Mouse (Mus musculus): Measurements from ENCODE around the gene Map2. TPM values are rescaled to one million over a fixed set of nuclear protein-coding genes. Genes with fewer than 3 reads are reported as not detected.

Map2 gene
- total and polyA plus RNA-seq, 3 experiments, result not detected

GRCm38 (mm10) chr1:66266231-66266924, 91.3 kb downstream of the Map2 start:
- no peak overlapping the region for H3K27ac ChIP-seq (ENCODE audit: control insufficient read depth, low read depth, low read length)
- TF ChIP-seq USF2 (IDR thresholded peaks at IDR 0.05; ENCODE audit: borderline replicate concordance in 1 of 2, insufficient read depth in 1 of 2, low read depth in 1 of 2, low read length in 2 of 2), result no peak
- no peak for TF ChIP-seq ZC3H11A (IDR thresholded peaks at IDR 0.05; ENCODE audit: low read depth, low read length)
- TF ChIP-seq SMC3 (IDR thresholded peaks at IDR 0.05; ENCODE audit: low read depth, low read length), result no peak
- no peak for TF ChIP-seq USF1 (IDR thresholded peaks at IDR 0.05; ENCODE audit: low read depth, low read length)
- TF ChIP-seq KAT2A (conservative IDR thresholded peaks at IDR 0.05; ENCODE audit: low read depth, low read length), result no peak
- no peak for TF ChIP-seq CHD2 (IDR thresholded peaks at IDR 0.05; ENCODE audit: low read length)
- no peak for TF ChIP-seq MAFK (IDR thresholded peaks at IDR 0.05; ENCODE audit: borderline replicate concordance, low read depth, low read length)
- no peak for TF ChIP-seq MAZ (IDR thresholded peaks at IDR 0.05; ENCODE audit: low read depth, low read length)
- TF ChIP-seq MYB (IDR thresholded peaks at IDR 0.05; ENCODE audit: low read depth, low read length), result no peak
- no peak for TF ChIP-seq MAX (IDR thresholded peaks at IDR 0.05; ENCODE audit: low read length)
- no peak for TF ChIP-seq NRF1 (IDR thresholded peaks at IDR 0.05; ENCODE audit: insufficient read depth, low read depth, low read length, poor library complexity, severe bottlenecking)
- no peak for TF ChIP-seq EP300 (IDR thresholded peaks at IDR 0.05; ENCODE audit: low read depth in 1 of 2, low read length in 2 of 2)
- TF ChIP-seq POLR2AphosphoS2 (IDR thresholded peaks at IDR 0.05; ENCODE audit: low read length), result no peak
- no peak for TF ChIP-seq TAL1 (IDR thresholded peaks at IDR 0.05; ENCODE audit: low read length)
- DNase-seq (ENCODE audit: low read depth, low spot score), result no peak
- H3K79me2 ChIP-seq (ENCODE audit: control insufficient read depth, insufficient read depth, low read length, poor library complexity), result no peaks in the 10 kb centered on the region
- H3K36me3 ChIP-seq (ENCODE audit: control insufficient read depth in 1 of 2, insufficient read depth in 2 of 2, low read length in 2 of 2), result no peaks in the 10 kb centered on the region
- no peak overlapping the region for H3K9ac ChIP-seq (ENCODE audit: control insufficient read depth, low read depth, low read length, poor library complexity, severe bottlenecking)
- no peaks in the 10 kb centered on the region for H3K9me3 ChIP-seq (replicated peaks; ENCODE audit: insufficient read depth, low read length)
- no peaks in the 10 kb centered on the region for H3K4me1 ChIP-seq (ENCODE audit: control insufficient read depth in 1 of 2, insufficient read depth in 2 of 2, low read length in 2 of 2)
- H3K4me3 ChIP-seq (ENCODE audit: control insufficient read depth in 1 of 2, insufficient read depth in 1 of 2, low read depth in 2 of 2, low read length in 2 of 2), result no peak overlapping the region
- no peaks in the 10 kb centered on the region for H3K27me3 ChIP-seq (ENCODE audit: control insufficient read depth in 1 of 2, insufficient read depth in 2 of 2, low read length in 2 of 2)

- TF ChIP-seq ETS1 (IDR thresholded peaks at IDR 0.05; ENCODE audit: low read depth, low read length) (no peak), RAD21 (IDR thresholded peaks at IDR 0.05; ENCODE audit: low read depth, low read length) (no peak), MAZ (IDR thresholded peaks at IDR 0.05; ENCODE audit: low read depth, low read length) (no peak), KAT2A (conservative IDR thresholded peaks at IDR 0.05; ENCODE audit: low read depth, low read length) (no peak), TAL1 (IDR thresholded peaks at IDR 0.05; ENCODE audit: low read length) (no peak), MYB (IDR thresholded peaks at IDR 0.05; ENCODE audit: low read depth, low read length) (no peak), ZC3H11A (IDR thresholded peaks at IDR 0.05; ENCODE audit: low read depth, low read length) (no peak), JUND (IDR thresholded peaks at IDR 0.05; ENCODE audit: low read depth, low read length) (no peak), GATA1 (IDR thresholded peaks at IDR 0.05; ENCODE audit: low read depth, low read length) (no peak), UBTF (IDR thresholded peaks at IDR 0.05; ENCODE audit: borderline replicate concordance, insufficient read depth, low read depth, low read length) (no peak), POLR2AphosphoS5 (IDR thresholded peaks at IDR 0.05; ENCODE audit: borderline replicate concordance, low read depth, low read length) (no peak), USF1 (IDR thresholded peaks at IDR 0.05; ENCODE audit: low read depth, low read length) (no peak), ZNF384 (IDR thresholded peaks at IDR 0.05; ENCODE audit: low read depth, low read length) (no peak), POLR2AphosphoS2 (IDR thresholded peaks at IDR 0.05; ENCODE audit: low read length) (no peak), GABPA (IDR thresholded peaks at IDR 0.05; ENCODE audit: low read depth, low read length) (no peak)
Observed at GRCm38 (mm10) chr1:66277663-66278062, 102.6 kb downstream of the Map2 start.

More at GRCm38 (mm10) chr1:66277663-66278062, 102.6 kb downstream of the Map2 start:
- H3K79me2 ChIP-seq (ENCODE audit: control insufficient read depth, insufficient read depth, low read length, poor library complexity), result no peaks in the 10 kb centered on the region
- no peak overlapping the region for H3K9ac ChIP-seq (ENCODE audit: control insufficient read depth, low read depth, low read length, poor library complexity, severe bottlenecking)
- no peak overlapping the region for H3K4me3 ChIP-seq (ENCODE audit: control insufficient read depth in 1 of 2, insufficient read depth in 1 of 2, low read depth in 2 of 2, low read length in 2 of 2)
- H3K27ac ChIP-seq (ENCODE audit: control insufficient read depth, low read depth, low read length), result no peak overlapping the region
- no peaks in the 10 kb centered on the region for H3K36me3 ChIP-seq (ENCODE audit: control insufficient read depth in 1 of 2, insufficient read depth in 2 of 2, low read length in 2 of 2)
- no peaks in the 10 kb centered on the region for H3K27me3 ChIP-seq (ENCODE audit: control insufficient read depth in 1 of 2, insufficient read depth in 2 of 2, low read length in 2 of 2)
- no peaks in the 10 kb centered on the region for H3K9me3 ChIP-seq (replicated peaks; ENCODE audit: insufficient read depth, low read length)
- H3K4me1 ChIP-seq (ENCODE audit: control insufficient read depth in 1 of 2, insufficient read depth in 2 of 2, low read length in 2 of 2), result no peaks in the 10 kb centered on the region
- DNase-seq (ENCODE audit: low read depth, low spot score), result no peak
